Mouse (Mus musculus): ENCODE data around the gene Hdac9.

GRCm38 (mm10) chr12:34529165-34529545 lies 387.7 kb downstream of the Hdac9 start:
- TF ChIP-seq CTCF (IDR thresholded peaks at IDR 0.05; ENCODE audit: low read depth) = no peak
- TF ChIP-seq EP300 (optimal IDR thresholded peaks at IDR 0.05) = no peak

All from stomach, postnatal 0 days (tissue).